Mouse (Mus musculus) heart, postnatal 14 days (tissue): ENCODE measurements around the gene Tmprss3. TPM values are rescaled to one million over a fixed set of nuclear protein-coding genes. Genes with fewer than 3 reads are reported as not detected.

Experiments used
- DNase-seq, 2 experiments: peaks; one replicate each; pipeline ENCODE4 v3.0.0; 2021 to 2022
- intact Hi-C: fragments of 180-260 bp; cut with DNase I; formaldehyde crosslinking; loops from one replicate; pipeline ENCODE4 v1.15.1; 2025
- total RNA-seq, 2 experiments: library from RNA; stranded (reverse); gene quantifications; 2 replicates each; pipeline ENCODE4 v1.2.3; 2021

Gene Tmprss3
- total RNA-seq, 2 experiments from 2014 or later: not detected

GRCm38 (mm10) chr17:31142116-31142515, 56.7 kb downstream of the Tmprss3 start:
- DNase-seq: no peak
- intact Hi-C loops: no loop called here

- intact Hi-C loops: loop anchor here (1.0 to 10.0 kb wide), 3 partner anchors 49 to 356 kb away; no protein-coding TSS in a partner anchor
- peak; percentile 48 to 72 for DNase-seq
Observed at GRCm38 (mm10) chr17:31138398-31138797, 60.4 kb downstream of the Tmprss3 start.

- no peak for DNase-seq
- intact Hi-C loops: loop anchor here (10.0 kb wide), 1 partner anchor 358 kb away; no protein-coding TSS in a partner anchor
Observed at GRCm38 (mm10) chr17:31136821-31137220, 62.0 kb downstream of the Tmprss3 start.

GRCm38 (mm10) chr17:31136291-31136690, 62.5 kb downstream of the Tmprss3 start:
- intact Hi-C loops: loop anchor here (10.0 kb wide), 1 partner anchor 359 kb away; no protein-coding TSS in a partner anchor
- DNase-seq: no peak

DNA sequence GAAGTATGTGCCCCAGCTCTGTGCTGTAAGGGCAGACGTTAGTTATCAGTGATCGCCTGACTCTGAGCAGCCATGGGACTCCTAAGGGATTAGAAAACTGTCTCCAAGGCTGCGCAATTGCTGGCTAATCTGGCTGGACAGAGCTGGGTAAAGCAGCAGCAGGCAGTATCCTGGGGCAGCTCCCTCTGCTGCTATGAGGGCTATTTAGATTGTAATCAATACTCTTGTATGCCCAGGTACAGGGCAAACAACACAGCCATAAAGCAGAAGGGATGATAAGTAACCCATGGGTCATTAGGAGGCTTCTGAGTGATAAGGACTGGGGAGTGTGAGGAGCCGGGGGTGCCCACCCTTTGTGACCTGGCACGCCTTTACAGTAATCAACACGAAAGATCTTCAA, 63.9 kb downstream of the Tmprss3 start:
- no peak for DNase-seq
- intact Hi-C loops: loop anchor here (10.0 kb wide), 1 partner anchor 360 kb away; no protein-coding TSS in a partner anchor

DNA sequence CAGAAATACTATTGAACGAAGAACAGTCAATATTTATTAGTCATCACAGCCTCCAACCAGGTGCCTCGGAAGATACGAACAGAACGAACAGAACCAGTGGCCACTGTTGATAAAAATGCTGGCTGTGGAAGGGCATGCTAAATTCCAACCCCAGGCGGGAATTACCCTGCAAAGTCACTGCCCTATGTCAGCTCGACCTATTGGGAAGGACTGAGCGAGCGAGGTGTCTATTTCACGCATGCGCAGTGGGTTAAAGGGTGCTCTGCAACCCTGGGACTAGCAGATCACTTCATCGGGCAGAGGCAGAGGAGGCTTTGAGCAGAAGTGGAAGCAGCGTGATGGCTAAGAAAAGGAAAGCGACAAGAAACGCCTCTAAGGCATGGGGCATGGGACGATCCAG, 65.0 kb downstream of the Tmprss3 start:
- DNase-seq: no peak
- intact Hi-C loops: loop anchor here (10.0 kb wide), 1 partner anchor 361 kb away; no protein-coding TSS in a partner anchor

DNA sequence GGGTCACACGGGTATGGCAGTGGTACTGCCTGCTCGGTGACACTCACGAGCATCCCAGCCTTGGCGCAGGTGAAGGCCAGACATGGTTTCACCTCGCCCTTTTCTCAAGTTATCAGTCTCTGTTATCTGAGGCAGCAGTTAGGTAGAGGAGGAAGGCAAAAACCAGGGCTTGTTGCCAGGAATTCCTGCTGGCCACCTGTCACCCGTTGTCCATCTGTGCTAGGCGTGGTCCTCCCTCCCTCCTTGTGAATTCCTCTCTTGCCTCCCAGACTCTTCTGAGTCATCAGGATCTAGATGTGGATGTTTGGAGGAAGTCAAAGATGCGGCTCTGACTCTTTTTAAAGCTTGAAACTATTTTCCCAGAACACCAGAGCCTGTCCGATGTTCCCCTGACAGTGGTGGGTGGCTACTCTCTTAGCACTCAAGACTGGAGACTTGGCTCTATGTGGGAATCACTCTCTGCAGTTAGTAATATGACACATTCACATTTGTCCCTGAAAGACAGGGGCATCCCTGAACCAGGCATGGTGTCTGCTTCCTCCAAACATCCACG, 67.4 kb downstream of the Tmprss3 start:
- DNase-seq: no peak
- intact Hi-C loops: loop anchor here (10.0 kb wide), 1 partner anchor 363 kb away; no protein-coding TSS in a partner anchor

DNA sequence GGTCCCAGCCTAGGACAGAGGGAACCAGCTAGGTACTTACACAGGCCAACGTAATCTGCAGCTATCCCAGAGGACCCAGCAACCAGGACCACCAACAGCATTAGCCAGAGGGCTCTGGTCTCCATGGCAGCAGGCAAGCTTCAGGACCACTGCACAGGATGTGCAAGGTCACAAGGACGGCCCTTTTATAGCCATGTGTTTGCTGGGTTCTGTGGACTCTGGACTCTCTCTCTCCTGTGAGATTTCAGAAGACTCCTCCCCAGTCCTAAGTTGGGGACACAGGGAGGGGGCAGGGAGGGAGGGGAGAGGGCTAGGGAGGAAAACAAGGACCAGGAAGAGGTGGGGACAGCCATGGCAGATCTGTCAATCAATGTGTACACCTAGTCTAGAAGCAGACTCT, 69.3 kb downstream of the Tmprss3 start, which contains the start of gene Tff3:
Gene Tff3, minus strand, starts transcription at position 195 of the 400 bp plus-strand sequence.
- DNase-seq: no peak
- intact Hi-C loops: no loop called here

Other genes with a start within 250 kb of the Tmprss3 start
- not detected for gene Umodl1, start 244.3 kb downstream of the Tmprss3 start, total RNA-seq
- 10 to 100 TPM; 11.0 to 13.5 TPM for gene Abcg1, start 141.3 kb downstream of the Tmprss3 start, total RNA-seq
- not detected for gene Tff3, start 69.3 kb downstream of the Tmprss3 start, total RNA-seq
- under 1 TPM in 1 of 2 experiments, not detected in 1; 0.88 TPM for gene Tff2, start 54.7 kb downstream of the Tmprss3 start, total RNA-seq
- not detected for gene Tff1, start 33.7 kb downstream of the Tmprss3 start, total RNA-seq
- under 1 TPM; 0.22 to 0.85 TPM for gene Ubash3a, start 8.9 kb upstream of the Tmprss3 start, total RNA-seq
- gene Rsph1, start 78.4 kb upstream of the Tmprss3 start, total RNA-seq: 1 to 10 TPM; 1.5 to 1.6 TPM
- gene Slc37a1, start 87.8 kb upstream of the Tmprss3 start, total RNA-seq: 10 to 100 TPM; 11.7 to 12.3 TPM
- gene Pde9a, start 187.2 kb upstream of the Tmprss3 start, total RNA-seq: 10 to 100 TPM in 1 of 2 experiments, 1 to 10 TPM in 1; 7.2 to 11.9 TPM